Mouse (Mus musculus): Measurements from ENCODE around the gene Nfic. TPM values are rescaled to one million over a fixed set of nuclear protein-coding genes. Genes with fewer than 3 reads are reported as not detected.

Gene Nfic
- polyA plus RNA-seq, 1 experiment = 26.7 TPM

DNA sequence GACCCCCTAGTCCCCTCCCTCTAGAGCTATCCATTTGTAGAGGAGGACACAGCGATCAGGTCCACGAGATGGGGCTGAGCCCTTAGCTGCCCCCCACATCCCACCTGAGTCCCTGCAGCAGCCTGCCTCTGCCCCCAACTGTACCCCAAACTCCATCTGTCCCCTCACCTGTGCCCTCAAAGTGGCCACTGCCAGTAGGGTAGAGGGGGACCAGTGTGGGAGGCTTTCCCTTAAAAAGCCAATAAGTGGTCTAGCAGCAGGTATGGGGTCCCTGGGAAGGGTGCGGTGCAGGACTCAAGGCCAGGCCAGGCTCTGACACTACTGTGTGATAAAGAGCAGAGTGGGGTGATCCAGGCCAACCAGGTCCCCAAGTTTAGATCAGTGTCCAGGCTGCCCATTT lies 28.1 kb downstream of the Nfic start:
- 68% methylated on average over 3 of the region's 3 CpGs for WGBS
- no peak for DNase-seq
- TF ChIP-seq CTCF (IDR thresholded peaks at IDR 0.05; ENCODE audit: borderline replicate concordance, control insufficient read depth, extremely low read depth, insufficient read depth, low read length, poor library complexity) = no peak
- no peak for TF ChIP-seq POLR2A (IDR thresholded peaks at IDR 0.05; ENCODE audit: control insufficient read depth, extremely low read depth, insufficient read depth, low read length, poor library complexity)
- H3K4me1 ChIP-seq (replicated peaks; ENCODE audit: control insufficient read depth, insufficient read depth, low read length) = peaks cover 32% of the 10 kb centered on the region
- H3K27me3 ChIP-seq (ENCODE audit: control insufficient read depth, insufficient read depth, low read length) = peaks cover 3% of the 10 kb centered on the region; the same call in 1 of the 2 replicates
- H3K36me3 ChIP-seq (ENCODE audit: control insufficient read depth, insufficient read depth, low read length) = no peaks in the 10 kb centered on the region
- H3K27ac ChIP-seq (ENCODE audit: control insufficient read depth, insufficient read depth, low read length) = no peak overlapping the region
- no peak overlapping the region for H3K4me3 ChIP-seq (ENCODE audit: control insufficient read depth, insufficient read depth, low read length)

DNA sequence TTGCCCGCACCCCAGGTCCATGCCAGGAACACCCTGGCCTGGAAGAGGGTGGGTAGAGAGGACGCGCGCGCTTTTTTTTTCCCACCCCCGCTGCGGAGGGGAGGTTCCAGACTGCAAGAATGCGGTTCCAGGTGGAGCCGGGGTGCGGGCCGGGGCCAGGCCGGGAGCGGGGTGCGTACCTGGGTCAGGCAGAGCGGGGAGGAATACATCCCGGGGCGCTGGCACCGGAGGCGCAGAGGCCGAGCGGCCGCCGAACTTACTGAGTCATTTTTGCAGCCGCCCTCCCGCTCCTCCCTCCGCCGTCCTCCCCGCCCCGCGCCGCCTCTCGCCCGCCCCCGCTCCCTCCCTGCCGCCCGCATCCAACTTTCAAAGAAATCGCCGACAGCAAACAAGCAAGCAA lies 28.5 kb downstream of the Nfic start:
- Histone ChIP-seq H3K36me3 (ENCODE audit: control insufficient read depth, insufficient read depth, low read length) (no peaks in the 10 kb centered on the region), H3K27ac (ENCODE audit: control insufficient read depth, insufficient read depth, low read length) (no peak overlapping the region), H3K4me1 (replicated peaks; ENCODE audit: control insufficient read depth, insufficient read depth, low read length) (peaks cover 29% of the 10 kb centered on the region), H3K4me3 (ENCODE audit: control insufficient read depth, insufficient read depth, low read length) (peak overlapping the region; percentile 23), H3K27me3 (ENCODE audit: control insufficient read depth, insufficient read depth, low read length) (peaks cover 3% of the 10 kb centered on the region; the same call in 1 of the 2 replicates)
- under 1% methylated on average over 37 of the region's 38 CpGs for WGBS
- TF ChIP-seq CTCF (IDR thresholded peaks at IDR 0.05; ENCODE audit: borderline replicate concordance, control insufficient read depth, extremely low read depth, insufficient read depth, low read length, poor library complexity) = no peak
- peak; percentile 19 for DNase-seq

DNA sequence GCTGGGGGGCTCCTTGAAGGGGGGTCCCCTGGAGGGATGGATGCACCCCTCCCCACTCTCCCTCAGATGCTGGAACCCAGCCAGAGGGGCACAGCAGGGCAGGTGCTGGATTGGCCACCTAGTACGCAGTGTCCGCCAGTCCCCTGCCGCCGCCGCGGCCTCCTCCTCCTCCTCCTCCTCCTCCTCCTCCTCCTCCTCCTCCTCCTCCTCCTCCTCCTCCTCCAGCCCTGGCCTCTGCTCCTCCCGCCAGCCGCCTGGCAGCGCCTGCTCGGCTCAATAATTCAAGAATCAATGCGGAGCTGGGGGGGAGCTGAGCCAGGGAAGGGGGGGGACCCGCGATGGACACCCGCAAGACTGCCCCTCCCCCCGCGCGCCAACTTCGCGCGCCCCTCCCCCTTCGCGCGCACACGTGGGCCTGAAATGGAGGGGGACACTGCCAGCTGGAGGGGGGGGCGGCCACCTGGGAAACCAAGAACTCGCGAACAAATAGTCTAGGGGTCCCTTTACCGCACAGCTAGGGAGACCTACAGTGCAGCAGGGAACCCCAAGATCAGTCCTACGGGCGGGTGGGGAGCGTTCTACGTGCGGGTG lies 29.3 kb downstream of the Nfic start:
- no peak overlapping the region for H3K27ac ChIP-seq (ENCODE audit: control insufficient read depth, insufficient read depth, low read length)
- DNase-seq = peak; percentile 1
- peaks cover 3% of the 10 kb centered on the region; the same call in 1 of the 2 replicates for H3K27me3 ChIP-seq (ENCODE audit: control insufficient read depth, insufficient read depth, low read length)
- H3K4me3 ChIP-seq (ENCODE audit: control insufficient read depth, insufficient read depth, low read length) = peak overlapping the region; percentile 23; the same call in 1 of the 2 replicates
- H3K36me3 ChIP-seq (ENCODE audit: control insufficient read depth, insufficient read depth, low read length) = no peaks in the 10 kb centered on the region
- peaks cover 25% of the 10 kb centered on the region for H3K4me1 ChIP-seq (replicated peaks; ENCODE audit: control insufficient read depth, insufficient read depth, low read length)
- WGBS = 4% methylated on average over 31 of the region's 33 CpGs
- TF ChIP-seq POLR2A (IDR thresholded peaks at IDR 0.05; ENCODE audit: control insufficient read depth, extremely low read depth, insufficient read depth, low read length, poor library complexity) (no peak), CTCF (IDR thresholded peaks at IDR 0.05; ENCODE audit: borderline replicate concordance, control insufficient read depth, extremely low read depth, insufficient read depth, low read length, poor library complexity) (no peak)

DNA sequence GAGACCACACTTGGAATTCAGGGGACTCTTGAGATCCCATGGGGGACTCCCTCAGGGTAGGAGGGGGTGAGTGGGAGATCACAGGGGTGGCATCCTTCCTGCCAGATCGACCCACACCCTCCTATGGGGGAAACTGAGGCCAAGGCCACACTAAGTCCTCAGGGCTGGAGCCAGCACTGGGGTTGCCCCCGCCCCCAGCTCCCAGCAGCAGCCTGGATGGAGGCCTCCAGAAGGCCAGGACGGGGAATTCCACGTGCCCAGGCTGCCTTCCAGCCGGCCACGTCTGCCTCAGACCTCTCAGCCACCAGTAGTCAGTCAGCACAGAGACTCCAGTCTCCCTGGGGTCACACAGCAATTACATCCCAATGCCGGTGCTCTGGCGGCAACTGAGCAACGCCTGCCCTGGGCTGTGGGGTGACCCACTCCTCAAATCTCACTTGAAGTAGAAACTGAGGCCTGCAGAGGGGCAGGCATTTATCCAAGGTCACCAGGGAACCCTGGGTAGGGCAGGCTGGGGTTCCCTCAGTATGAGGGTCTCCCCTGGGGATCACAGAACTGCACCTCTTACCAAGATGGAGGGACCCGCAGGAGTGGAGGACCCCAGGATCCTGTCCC lies 30.1 kb downstream of the Nfic start:
- DNase-seq = no peak
- H3K4me1 ChIP-seq (replicated peaks; ENCODE audit: control insufficient read depth, insufficient read depth, low read length) = peaks cover 20% of the 10 kb centered on the region
- WGBS = 83% methylated on average over 10 of the region's 10 CpGs
- no peak for TF ChIP-seq CTCF (IDR thresholded peaks at IDR 0.05; ENCODE audit: borderline replicate concordance, control insufficient read depth, extremely low read depth, insufficient read depth, low read length, poor library complexity)
- no peak for TF ChIP-seq POLR2A (IDR thresholded peaks at IDR 0.05; ENCODE audit: control insufficient read depth, extremely low read depth, insufficient read depth, low read length, poor library complexity)
- peaks cover 3% of the 10 kb centered on the region; the same call in 1 of the 2 replicates for H3K27me3 ChIP-seq (ENCODE audit: control insufficient read depth, insufficient read depth, low read length)
- H3K4me3 ChIP-seq (ENCODE audit: control insufficient read depth, insufficient read depth, low read length) = no peak overlapping the region
- H3K27ac ChIP-seq (ENCODE audit: control insufficient read depth, insufficient read depth, low read length) = no peak overlapping the region
- H3K36me3 ChIP-seq (ENCODE audit: control insufficient read depth, insufficient read depth, low read length) = no peaks in the 10 kb centered on the region

DNA sequence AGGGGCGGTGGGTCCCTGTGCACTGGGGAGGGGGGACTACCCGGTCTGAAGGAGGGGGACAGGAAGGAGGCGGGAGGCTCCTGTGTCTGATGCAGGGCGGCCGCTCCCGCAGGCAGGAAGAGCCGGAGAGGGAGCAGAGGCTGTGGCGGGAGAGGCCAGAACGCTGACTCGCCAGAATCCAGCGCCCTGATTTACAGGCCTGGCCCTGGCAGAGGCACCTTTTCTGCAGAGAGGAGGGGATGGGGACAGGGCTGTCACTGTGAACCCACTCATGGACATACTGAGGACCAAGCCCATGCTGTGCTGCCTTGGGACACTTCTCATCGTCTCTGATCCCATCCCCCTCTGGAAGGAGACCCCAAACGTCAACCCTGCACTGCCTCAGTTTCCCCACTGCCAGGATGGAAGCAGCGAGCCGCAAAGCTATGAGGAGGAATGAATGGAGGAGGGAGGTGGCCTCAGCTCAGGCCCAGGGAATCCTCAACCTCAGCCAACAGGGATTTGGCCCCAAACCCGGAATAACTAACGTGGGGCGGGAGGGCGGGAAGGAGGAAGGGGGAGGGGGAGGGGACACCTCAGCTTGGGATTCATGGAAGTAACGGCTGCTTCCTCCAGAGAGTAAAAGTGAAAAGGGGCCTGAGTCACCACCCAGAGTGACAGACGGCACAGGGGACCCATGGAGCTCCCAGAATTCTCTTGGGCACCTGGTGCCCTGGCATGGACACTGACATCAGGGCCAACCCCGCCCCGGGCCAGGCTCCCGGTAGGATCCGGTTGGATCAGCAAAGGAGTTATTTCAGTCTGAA lies 31.0 kb downstream of the Nfic start:
- Histone ChIP-seq H3K4me3 (ENCODE audit: control insufficient read depth, insufficient read depth, low read length) (no peak overlapping the region), H3K27me3 (ENCODE audit: control insufficient read depth, insufficient read depth, low read length) (peaks cover 3% of the 10 kb centered on the region; the same call in 1 of the 2 replicates)

DNA sequence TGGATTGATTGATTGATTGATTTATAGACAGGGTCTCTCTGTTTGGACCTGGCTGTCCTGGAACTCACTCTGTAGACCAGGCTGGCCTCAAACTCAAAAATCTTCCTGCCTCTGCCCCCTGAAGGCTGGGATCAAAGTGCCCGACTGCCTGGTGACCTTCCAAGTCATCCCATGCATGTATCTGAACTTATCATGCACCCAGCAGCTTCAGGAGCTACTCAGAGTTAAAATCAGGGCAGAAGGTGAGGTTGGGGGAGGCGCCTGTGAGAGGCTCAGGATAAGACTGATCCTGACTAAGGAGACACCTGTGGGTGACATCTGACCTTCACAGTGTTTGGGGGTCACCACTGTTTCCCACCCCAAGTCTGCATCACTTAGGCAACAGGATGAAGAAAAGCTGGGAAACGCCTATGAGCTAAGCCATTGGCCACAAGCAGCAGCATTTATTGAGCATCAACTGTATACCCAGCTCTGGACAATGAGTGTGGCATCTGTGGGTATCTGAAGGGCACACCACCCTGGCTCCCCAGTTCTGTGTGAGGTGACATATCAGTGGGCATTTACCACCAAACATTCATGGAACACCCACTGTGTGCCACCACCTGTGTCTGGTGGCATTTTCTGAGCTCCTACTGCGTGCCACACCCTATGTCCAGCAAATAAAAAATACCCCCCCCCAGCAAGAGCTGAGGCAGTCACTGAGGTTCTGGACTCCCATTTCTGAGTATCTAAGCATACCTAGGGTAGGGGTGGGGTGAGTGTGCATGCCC lies 31.8 kb downstream of the Nfic start:
- H3K4me3 ChIP-seq (ENCODE audit: control insufficient read depth, insufficient read depth, low read length) = no peak overlapping the region
- no peak for DNase-seq
- TF ChIP-seq CTCF (IDR thresholded peaks at IDR 0.05; ENCODE audit: borderline replicate concordance, control insufficient read depth, extremely low read depth, insufficient read depth, low read length, poor library complexity) = no peak
- no peak for TF ChIP-seq POLR2A (IDR thresholded peaks at IDR 0.05; ENCODE audit: control insufficient read depth, extremely low read depth, insufficient read depth, low read length, poor library complexity)

More for the DNA sequence above, 31.0 kb downstream of the Nfic start:
- TF ChIP-seq POLR2A (IDR thresholded peaks at IDR 0.05; ENCODE audit: control insufficient read depth, extremely low read depth, insufficient read depth, low read length, poor library complexity) (no peak), CTCF (IDR thresholded peaks at IDR 0.05; ENCODE audit: borderline replicate concordance, control insufficient read depth, extremely low read depth, insufficient read depth, low read length, poor library complexity) (no peak)
- no peak overlapping the region for H3K27ac ChIP-seq (ENCODE audit: control insufficient read depth, insufficient read depth, low read length)
- WGBS = 57% methylated on average over 25 of the region's 25 CpGs
- peaks cover 16% of the 10 kb centered on the region for H3K4me1 ChIP-seq (replicated peaks; ENCODE audit: control insufficient read depth, insufficient read depth, low read length)
- no peaks in the 10 kb centered on the region for H3K36me3 ChIP-seq (ENCODE audit: control insufficient read depth, insufficient read depth, low read length)
- no peak for DNase-seq

More for the DNA sequence above, 31.8 kb downstream of the Nfic start:
- no peaks in the 10 kb centered on the region for H3K36me3 ChIP-seq (ENCODE audit: control insufficient read depth, insufficient read depth, low read length)
- peaks cover 11% of the 10 kb centered on the region for H3K4me1 ChIP-seq (replicated peaks; ENCODE audit: control insufficient read depth, insufficient read depth, low read length)
- H3K27ac ChIP-seq (ENCODE audit: control insufficient read depth, insufficient read depth, low read length) = no peak overlapping the region
- peaks cover 3% of the 10 kb centered on the region; the same call in 1 of the 2 replicates for H3K27me3 ChIP-seq (ENCODE audit: control insufficient read depth, insufficient read depth, low read length)
- 92% methylated on average over 4 of the region's 4 CpGs for WGBS

All from thymus, adult 2 months (tissue).